Mouse (Mus musculus): ENCODE measurements at regions not wholly inside any gene's neighbourhood (a gene's known extent, or its start where the extent isn't known, plus 50 kb on each side); places are given as distances from the start of the nearest gene placed in this dataset.

DNA sequence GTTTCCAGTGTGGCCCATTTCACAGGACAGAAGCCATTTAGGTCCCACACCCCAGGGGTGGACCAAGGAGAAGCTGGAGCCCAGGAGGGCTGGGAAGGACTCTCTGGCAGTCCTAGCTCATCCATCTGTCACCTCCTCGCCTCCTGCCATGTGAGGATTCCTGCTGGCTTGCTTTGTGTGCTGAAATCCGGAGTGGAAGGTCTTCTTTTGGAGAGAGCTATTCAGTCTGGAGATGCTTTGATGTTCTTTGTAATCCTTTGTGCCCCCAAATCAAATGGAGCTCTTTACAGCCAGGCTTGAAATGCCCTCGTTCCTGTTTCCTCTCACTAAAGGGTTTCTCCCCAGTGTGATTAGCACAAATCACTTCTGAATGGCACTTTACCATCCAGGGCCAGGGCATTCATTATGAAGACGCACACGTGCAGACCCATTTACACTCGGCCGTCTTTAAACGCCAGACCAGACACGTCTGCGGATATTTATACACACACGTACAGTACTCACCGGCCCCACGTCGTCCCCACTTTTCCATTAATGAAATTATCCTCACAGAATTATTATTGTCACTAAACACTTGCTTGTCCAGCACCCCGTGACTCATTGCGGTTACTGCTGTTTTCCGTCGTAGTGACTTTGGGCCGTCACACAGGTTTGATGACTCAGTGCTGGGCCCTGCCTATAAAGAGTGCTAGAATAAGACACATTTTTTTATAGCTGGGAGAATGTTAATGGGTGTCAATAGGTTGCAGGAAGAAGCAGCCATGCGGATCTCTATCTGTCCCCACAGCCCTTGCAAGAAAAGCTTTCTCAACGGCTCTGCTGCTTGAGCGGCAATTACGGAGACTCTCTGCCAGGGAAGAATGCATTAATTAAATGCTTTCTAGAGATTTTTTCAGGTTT, 356.0 kb upstream of the Kcnab2 start:
- peak; percentile 16 for DNase-seq

DNA sequence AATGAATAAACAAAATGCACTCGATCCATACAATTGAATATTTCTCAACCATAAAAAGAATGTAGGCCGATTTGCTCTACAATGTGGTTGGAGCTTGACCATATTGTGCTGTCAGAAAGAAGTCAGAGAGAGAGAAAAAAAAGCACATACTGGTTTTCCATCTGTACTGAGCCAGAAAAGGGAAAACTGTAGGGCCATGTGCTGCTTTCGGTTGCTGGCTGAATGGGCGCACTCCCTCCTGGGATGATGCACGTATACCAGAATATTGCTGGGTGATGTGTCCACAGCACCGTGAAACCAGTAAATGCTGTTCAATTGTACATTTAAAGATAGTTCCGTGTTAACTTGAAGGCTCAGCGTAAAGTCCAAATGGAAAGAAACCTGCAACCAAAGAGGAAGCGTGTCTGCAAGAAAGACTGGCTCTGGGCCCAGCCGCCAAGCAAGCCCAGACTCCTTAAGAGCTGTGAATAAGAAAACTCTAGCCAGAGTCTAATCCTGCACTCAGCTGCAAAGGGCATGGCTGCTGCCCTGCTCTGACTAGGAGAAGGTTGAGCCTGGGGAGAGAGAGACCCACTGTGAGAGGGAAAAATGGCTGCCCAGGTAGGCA, 355.2 kb upstream of the Kcnab2 start:
- DNase-seq = no peak

DNA sequence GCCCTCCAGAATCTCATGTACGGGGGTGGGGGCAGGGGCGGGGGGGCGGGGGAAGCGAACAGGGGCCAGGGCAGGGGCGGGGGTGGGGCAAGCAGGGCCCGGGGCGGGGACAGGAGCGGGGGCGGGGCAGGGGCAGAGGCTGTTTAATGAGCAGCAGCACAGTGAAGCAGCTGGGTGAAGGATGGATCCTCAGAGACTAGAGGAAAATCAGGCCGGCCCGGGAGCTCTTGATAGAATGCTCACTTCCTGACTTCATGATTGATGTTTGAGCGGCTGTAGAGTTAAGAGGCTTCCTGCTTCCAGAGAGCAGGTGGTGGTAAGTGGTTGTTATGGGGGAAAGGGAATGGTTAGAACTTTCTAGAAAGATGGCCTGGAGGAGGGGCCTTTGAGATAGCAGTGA, 347.5 kb upstream of the Kcnab2 start:
- DNase-seq = no peak

DNA sequence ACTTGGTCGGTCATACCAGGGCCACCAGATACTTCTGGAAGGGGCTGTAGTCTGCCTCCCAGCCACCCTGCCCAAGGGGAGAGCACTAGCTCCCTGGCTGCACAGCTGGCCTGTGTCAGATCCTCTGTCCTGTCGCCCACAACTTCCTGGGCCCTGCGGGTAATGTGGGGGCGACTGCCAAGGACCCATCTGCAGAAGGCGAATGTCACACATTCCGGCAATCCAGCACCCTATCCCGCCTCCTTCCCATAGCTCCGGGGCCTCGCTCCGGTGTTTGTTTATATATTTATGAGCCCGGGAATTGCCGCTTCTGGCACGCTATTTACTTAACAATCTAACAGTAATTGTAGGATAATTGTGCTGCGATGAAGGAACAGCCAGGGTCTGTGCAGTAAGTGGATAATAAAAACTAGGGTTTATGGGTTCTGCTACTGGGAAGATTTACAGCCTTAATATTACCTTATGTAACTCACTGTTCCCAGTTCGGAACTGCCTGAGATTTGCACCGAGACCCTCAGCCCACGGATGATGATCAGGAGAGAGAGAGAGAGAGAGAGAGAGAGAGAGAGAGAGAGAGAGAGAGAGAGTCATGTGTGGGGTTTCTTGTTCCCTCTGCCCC, 338.6 kb upstream of the Kcnab2 start:
- no peak for DNase-seq

DNA sequence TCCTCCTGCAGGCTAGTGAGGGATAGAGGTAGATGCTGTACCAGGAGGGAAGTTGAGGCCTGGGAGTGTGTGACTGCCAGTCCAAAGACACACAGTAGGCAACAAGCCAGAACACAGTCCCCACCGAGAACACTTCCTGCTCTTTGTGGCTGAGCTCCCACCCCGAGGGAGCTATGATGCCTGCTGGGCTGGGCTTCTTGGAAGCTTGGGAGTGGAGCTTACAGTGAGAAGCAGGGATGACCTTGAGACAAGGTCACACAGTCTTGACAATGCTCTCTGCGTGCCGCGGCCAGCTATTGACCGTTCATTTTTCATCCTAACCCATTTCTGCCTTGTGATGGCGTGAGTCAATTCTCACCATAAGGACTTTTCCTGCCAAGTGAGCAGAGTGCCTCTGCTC, 328.9 kb upstream of the Kcnab2 start:
- no peak for DNase-seq

DNA sequence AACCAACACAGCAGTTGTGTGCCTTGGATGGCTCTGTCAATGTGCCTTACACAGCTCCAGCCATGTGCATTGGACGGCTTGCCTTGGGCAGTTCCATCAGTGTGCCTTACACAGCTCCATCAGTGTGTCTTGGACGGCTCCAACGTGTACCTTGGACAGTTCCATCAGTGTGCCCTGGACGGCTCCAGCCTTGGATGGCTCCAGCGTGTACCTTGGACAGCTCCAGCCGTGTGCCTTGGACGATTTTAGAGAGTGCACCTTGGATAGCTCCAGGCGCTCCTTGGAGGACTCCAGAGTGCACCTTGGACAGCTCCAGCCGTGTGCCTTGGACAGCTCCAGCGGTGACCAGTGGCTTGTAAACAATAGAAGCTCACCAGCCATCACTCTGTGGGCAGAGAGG, 321.7 kb upstream of the Kcnab2 start:
- no peak for DNase-seq

DNA sequence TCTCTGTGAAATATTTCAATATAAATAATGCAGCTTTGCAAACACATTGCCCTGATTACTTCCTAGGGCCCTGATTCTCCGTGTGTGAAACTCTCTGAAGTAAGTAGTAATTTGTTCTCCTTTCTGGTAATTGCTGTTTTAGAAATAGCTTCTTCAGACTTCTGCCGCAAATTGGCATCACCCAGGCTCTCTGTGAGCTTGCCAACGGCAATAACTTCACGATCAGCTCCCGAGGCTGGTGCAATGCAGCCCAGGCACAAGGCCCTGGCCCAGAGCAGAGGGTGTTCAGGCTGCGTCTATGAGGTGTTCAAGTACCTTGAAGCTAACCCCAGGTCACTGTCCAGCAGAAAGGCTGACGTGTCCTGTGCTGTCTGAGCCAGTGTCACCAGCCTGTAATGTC, 310.8 kb upstream of the Kcnab2 start:
- DNase-seq = no peak

DNA sequence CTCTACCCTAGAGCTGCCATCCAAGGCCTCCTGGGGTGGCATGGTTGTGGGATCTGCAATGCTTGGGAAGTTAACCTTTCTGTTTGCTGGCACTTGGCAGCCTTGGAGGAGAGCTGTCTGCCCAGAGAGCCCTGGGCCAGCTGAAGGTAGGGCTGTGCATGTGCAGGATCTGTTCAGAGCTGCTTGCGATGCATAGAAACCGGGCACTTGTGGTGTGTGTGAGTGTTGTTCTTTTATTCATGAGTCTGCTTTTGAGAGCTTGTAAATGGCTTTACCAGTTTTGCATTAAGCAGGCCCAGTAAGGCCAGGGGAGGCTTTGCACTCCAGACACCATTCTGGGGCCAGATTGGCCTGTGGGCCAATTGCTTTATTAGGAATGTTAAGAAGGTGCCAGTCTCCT, 307.3 kb upstream of the Kcnab2 start:
- DNase-seq = no peak

DNA sequence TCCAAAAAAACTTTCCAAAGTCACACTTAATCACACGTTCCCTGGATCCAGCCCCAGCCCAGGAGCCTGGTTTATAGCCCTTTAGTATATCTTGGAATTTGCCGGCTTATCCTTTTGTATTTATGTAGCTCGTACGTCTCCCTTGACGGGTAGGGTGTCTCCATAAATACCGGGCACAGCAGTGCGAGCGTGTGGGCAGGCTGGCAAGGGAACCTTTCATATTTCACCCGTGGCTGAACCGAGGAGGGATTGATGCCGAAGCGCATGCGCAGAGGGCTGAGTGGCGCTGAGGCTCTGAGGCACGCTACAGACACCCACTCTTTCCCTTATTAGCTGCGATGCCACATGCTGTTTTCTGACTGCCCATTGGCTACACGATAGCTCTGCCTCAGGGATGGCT, 301.9 kb upstream of the Kcnab2 start:
- no peak for DNase-seq

DNA sequence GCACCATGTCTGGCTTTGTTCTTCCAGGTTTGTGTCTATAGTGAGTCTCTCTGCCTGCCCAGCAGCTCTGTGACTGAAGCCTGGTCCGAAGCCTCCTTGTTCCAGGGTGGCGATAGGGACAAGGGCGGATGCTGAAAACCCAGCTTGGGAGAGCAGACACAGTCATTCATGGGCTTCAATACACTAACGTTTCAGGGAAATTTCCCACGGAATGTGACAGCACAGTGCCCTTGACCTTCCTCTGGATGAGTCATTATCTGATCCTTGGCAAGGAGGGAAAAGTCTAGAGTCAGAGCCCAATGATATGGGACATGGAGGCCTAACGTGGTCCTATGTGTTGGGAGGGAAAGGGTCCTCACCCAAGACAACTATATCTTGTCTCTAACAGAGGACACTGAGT, 298.1 kb upstream of the Kcnab2 start:
- DNase-seq = no peak

DNA sequence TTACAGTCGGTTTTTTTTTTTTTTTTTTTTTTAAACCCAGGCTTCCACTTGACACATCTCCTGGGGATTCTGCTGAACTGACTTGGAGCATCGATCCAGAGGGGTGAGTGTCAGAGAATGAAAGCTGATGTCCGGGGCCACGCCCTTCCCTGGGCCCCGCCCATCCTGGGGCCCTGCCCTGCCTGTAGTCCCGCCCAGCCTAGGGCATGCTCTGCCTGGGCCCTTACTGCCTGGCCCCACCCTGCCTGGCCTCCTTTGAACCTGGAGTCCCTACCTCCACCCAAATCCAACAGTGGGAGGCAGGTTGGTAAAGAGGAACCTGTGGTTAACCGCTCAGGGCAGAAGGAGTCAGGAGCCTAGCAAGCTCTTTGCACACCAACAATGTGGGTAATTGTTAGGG, 293.7 kb upstream of the Kcnab2 start:
- no peak for DNase-seq

DNA sequence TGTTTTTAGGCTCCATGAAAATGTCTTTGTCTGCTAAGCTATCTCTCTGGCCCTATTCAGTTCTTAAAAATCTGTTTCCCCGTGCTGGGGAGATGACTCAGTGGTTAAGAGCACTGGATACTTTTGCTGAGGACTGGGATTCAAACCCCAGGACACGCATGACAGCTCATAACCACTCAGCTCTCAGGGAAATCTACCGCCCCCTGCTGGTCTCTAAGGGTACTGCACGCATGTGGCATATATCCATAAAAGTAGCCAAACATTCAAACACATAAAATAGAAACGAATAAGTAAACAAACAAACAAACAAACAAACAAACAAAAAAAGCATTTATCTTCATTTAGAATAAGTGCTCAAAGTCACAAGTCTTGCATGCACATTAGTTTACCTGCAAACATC, 289.7 kb upstream of the Kcnab2 start:
- no peak for DNase-seq

DNA sequence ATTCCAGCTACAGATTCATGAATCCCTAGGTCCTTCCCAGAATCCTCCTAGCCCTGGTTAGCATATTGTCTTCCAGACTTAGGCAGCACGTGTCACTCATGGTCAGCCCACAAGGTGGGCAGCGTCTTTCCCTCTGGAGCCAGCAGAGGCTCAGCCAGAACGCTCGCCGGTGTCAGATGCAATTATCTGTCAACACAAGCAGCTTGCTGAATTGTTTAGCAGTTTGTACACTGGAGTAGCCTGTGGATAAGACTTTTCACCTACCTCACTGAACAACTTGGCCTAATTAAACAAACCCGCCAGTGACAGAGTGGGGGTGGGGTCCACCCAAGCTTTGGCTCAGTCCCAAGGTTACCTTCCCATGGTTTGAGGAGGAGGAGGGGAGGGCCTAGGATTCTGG, 285.4 kb upstream of the Kcnab2 start:
- DNase-seq = no peak

DNA sequence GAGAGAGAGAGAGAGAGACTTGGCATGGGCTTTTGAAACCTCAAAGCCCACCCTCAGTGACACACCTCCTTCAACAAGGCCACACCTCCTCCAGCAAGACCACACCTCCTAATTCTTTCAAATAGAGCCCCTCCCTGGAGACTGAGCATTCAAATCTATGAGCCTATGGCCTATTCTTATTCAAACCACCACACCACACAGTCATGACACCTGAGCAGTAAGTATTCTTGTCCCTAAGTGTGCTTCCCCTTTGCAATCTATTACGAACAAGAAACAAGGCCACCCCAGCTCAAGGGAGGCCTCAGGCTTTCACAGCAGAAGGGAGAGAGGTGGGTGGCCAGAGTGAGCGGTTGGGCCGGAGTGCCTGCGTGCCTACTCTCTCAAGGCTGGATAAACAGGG, 284.9 kb upstream of the Kcnab2 start:
- no peak for DNase-seq

DNA sequence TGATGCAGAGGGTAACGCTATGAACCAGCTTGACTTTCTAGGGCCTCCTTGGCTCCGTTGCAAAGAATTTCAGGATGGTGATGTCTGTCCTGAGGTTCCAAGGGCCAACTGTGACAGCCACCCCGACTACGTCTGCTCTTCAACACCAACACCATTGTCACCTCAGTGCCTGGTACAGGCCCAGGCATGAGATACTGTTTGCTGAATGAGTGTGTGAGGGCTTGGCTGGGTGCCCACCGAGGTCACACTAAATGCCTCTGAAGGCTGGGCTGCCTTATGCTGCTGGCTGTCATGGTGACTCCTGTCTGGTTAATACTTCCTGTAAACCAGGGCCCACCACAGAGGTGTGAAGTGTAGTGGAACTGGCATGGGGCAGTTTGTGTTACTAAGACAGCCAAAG, 279.5 kb upstream of the Kcnab2 start:
- DNase-seq = no peak

DNA sequence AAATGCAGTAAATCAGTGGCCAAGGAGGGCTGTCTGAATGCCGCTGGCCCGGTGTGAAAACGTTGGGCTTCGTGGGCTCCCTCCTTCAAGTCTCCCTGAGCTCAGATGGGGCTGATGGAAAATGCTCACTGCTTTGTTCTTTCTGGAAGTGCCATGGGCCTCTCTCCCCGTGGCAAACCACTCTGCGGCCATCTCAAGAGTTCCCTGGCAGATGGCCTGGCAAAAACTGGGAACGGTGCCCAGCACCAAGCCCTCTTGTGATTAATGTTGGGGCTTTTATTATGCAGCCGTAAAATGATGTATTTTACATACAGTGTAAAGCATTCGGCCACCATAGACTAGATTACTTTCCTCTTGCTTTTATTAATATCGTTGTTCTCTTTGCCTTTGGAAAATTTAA, 278.9 kb upstream of the Kcnab2 start:
- peak; percentile 68 for DNase-seq

DNA sequence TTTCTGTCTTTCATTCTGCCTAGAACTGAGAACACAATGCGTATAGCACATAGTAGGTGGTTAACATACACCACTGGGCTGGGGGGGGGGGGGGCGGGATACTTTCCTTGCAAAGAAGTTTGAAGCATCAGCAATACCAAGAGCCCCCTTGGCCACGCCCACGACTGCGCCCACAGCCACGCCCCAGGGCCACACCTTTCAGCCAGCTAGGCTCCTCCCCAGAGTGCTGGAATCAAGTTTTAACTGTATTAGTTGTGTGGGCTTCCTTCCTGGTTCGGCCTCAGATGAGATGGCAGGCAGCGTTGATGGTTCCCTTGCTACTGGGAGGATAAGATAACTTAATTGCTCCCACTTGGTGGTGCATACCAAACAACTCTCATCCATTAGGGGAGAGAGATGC, 278.1 kb upstream of the Kcnab2 start:
- no peak for DNase-seq

DNA sequence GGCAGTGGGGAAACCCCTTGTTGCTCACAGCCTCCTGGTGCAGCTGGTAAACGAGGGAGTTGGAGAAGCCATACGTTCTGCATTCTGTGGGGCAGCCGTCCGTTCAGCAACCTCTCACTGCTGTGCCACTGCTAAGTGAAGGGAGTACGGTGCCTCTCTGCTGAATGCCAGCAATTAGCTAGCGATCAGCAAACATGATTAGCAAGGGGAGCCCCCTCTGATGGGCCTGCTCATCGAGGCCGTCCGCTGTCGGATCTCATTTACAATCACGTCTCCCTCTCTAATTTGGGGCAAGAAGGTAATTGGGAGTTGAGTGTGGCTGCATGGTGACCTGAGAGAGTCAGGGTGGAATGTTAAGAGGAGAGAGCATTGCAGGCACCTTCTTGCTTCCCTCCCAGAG, 266.7 kb upstream of the Kcnab2 start:
- no peak for DNase-seq

DNA sequence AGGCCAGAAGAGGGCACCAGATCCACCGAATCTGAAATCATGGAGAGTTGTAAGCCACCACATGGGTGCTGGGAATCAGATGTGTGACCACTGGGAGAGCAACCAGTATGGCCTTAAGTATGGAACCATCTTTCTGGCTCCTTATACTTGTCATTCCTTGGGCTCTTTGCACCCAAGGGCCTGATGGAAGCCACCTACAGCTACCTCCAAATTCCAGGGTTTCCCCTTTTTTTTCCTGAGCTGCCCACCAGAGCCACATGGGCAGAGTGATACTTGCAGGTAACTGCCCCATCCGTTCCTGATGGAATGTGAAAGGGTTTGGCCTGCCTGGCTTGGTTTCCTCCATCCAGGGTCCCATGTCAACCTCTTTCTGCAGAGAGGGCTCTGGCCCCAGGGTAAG, 255.3 kb upstream of the Kcnab2 start:
- no peak for DNase-seq

DNA sequence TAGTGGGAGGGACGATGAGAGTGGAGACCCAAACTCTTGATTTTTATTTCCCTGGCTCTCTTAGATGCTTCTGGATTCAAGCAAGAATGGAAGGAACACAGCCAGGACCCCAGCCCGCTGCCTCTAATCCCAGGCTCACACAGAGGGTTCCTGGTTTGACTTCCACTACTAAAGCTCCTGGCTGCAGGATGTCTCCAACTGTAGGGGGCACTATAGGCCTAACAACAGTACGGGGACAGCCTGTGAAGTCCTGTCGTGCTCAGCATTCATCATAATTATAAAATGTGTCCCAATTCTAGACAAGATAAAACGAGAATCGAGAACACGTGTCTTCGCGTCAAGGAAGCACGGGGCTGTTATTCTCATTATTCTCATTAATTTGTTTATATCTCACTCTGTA, 254.3 kb upstream of the Kcnab2 start:
- peak; percentile 9 for DNase-seq

DNA sequence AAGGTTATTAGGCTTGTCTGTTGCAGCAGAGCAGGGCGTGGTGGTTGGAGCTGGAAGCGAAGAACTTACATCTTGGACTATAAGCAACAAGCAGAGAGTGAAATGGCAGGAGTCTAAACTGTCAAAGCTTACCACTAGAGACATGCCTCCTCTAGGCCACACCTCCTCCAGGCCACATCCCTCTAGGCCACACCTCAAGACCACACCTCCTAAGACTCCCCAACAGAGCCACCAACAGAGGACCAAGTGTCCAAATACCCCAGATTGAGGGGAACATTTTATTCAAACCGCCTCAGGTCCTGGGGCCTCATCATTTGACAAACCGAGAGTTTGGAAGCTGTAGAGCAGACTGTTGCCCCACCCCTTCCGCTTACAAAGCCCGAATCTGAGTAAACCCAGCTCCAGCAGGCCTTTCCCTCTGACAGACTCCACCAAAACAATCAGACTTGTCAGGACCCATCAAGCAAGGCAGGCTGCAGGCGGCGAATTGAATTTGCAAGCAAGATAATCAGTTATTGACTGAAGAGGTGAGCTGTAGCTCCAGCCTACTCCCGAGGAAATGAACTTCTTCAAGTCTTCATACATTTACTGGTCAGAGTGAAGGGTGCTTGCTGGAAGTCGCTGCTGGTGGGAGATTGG, 253.5 kb upstream of the Kcnab2 start:
- no peak for DNase-seq

DNA sequence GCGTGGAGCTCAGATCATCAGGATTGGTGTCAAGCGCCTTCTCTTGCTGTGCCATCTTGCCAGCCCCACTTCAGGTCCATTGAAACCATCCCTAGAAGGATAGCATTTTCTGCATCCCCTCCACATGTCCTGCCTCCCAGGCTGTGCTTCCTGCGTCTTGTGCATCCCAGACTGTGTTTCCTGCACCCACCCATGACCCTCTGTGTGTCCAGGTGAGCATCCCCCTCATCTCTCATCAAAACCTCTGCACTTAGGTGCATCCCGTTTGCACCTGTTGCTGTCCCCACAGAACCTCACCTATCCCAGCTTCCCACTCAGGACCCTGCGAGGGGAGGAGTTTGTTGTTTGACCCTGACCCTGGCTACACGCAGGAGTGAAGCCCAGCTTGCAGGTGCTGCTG, 251.8 kb upstream of the Kcnab2 start:
- DNase-seq = no peak

DNA sequence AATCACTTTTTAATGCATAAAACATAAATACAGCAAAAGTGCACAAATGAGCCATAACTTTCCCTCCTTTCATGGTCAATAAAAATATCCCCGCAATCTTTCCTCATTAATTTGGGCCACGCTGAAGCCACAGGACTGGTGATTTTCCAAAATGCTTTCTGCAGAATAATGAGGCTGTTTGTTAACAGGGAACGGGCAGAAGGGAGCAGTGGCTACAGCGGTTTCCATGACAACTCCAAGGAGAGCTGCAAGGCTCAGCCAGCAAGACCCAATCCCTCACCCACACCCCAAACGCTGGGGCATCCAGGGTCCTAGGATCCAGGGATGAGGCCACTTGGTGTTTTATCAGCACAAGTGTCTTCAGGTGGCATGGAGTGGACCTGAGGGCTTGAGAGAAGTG, 248.2 kb upstream of the Kcnab2 start:
- DNase-seq = no peak

DNA sequence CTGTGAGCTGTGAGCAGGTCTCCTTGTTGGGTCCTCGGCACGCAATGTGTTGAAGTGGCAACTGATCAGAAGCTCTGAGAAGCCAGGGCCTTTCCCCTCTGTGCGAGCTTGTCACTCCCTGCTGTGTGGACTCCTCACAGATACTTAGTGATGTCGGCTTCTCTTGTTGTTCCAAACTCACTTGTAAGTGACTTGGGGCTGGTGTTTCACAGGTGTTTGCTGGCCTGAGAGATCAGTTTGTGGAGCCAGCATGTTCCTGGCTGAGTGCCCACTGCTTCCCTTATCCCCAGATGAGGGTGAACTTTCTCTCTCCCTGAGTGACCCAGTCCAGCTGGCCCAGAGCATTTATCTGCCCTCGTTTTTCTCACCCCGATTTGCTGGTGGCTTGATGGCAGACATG, 247.8 kb upstream of the Kcnab2 start:
- no peak for DNase-seq
